Mouse (Mus musculus): ENCODE measurements around the gene Gm10073.

GRCm38 (mm10) chr8:106623016-106623415 is 49.8 kb upstream of the Gm10073 start:
- no peak for TF ChIP-seq CTCF (IDR thresholded peaks at IDR 0.05; ENCODE audit: insufficient read depth, low read depth, low read length)
- TF ChIP-seq POLR2A (IDR thresholded peaks at IDR 0.05; ENCODE audit: insufficient read depth, low read depth, low read length) = no peak

Data from olfactory bulb, adult 2 months (tissue).